Mouse (Mus musculus) kidney, embryonic 14.5 days (tissue): Measurements from ENCODE around the gene 4930404N11Rik. TPM values are rescaled to one million over a fixed set of nuclear protein-coding genes. Genes with fewer than 3 reads are reported as not detected.

Source experiments
- ATAC-seq: fragments of 200-750 bp; cut with Nextera tagmentation; 2 replicates; pipeline ENCODE4 v1.8.0; 2017; ENCODE audit warnings: moderate number of reproducible peaks, mild to moderate bottlenecking, moderate TSS enrichment, moderate library complexity; ENCODE audit not compliant: low FRiP score, low TSS enrichment
- H3K27ac ChIP-seq: fragments of 300-500 bp; sonication (generic); 2 replicates; pipeline ENCODE4 v1.5.1; 2014; ENCODE audit warnings: low read depth, mild to moderate bottlenecking, low read length, moderate library complexity, mixed read lengths
- H3K27me3 ChIP-seq: fragments of 300-500 bp; sonication (generic); 2 replicates; pipeline ENCODE4 v1.6.1; 2014; ENCODE audit warnings: mild to moderate bottlenecking, low read length; ENCODE audit not compliant: control insufficient read depth, insufficient read depth
- H3K36me3 ChIP-seq: fragments of 300-500 bp; sonication (generic); 2 replicates; pipeline ENCODE4 v1.6.1; 2014; ENCODE audit warnings: low read length, mixed read lengths; ENCODE audit not compliant: control insufficient read depth, insufficient read depth
- H3K4me1 ChIP-seq: fragments of 300-500 bp; sonication (generic); 2 replicates; pipeline ENCODE4 v1.6.1; 2014; ENCODE audit warnings: low read length, mixed read lengths; ENCODE audit not compliant: control insufficient read depth, insufficient read depth
- H3K4me2 ChIP-seq: fragments of 300-500 bp; sonication (generic); replicated peaks from 2 replicates; pipeline ENCODE4 v1.6.1; 2014; ENCODE audit warnings: low read depth, mild to moderate bottlenecking, low read length
- H3K4me3 ChIP-seq: fragments of 300-500 bp; sonication (generic); 2 replicates; pipeline ENCODE4 v1.5.1; 2014; ENCODE audit warnings: mild to moderate bottlenecking, low read length
- H3K9ac ChIP-seq: fragments of 300-500 bp; sonication (generic); 2 replicates; pipeline ENCODE4 v1.6.1; 2014; ENCODE audit warnings: low read depth, mild to moderate bottlenecking, low read length, moderate library complexity
- H3K9me3 ChIP-seq: fragments of 300-500 bp; sonication (generic); 2 replicates; pipeline ENCODE4 v1.6.1; 2016; ENCODE audit warnings: low read length; ENCODE audit not compliant: control insufficient read depth
- WGBS: fragments of 180-500 bp; shearing (Covaris S2); extraction: QIAGEN DNeasy Blood & Tissue Kit; methylation state at CpG from one replicate; pipeline ENCODE4 v1.1.7; 2014; 5-methylcytosine and 5-hydroxymethylcytosine counted together
- polyA plus RNA-seq: library from polyadenylated mRNA; unstranded; fragments of >200 nt; fragmentation: Nextera tagmentation; extraction: Ambion mirVana; gene quantifications from 2 replicates; pipeline ENCODE4 v1.2.1, GENCODE M21; 2014

Gene 4930404N11Rik
- polyA plus RNA-seq, 1 experiment from 2014 or later = 0.30 TPM

- peaks cover 21% of the 10 kb centered on the region for H3K4me1 ChIP-seq
- no peak overlapping the region for H3K4me3 ChIP-seq
- H3K36me3 ChIP-seq = peaks cover 13% of the 10 kb centered on the region; the same call in 1 of the 2 replicates
- H3K9ac ChIP-seq = no peak overlapping the region
- H3K4me2 ChIP-seq = no peak overlapping the region
- H3K9me3 ChIP-seq = no peaks in the 10 kb centered on the region
- 71% methylated on average over 4 of the region's 4 CpGs for WGBS
- no peak for ATAC-seq
- H3K27me3 ChIP-seq = peaks cover 22% of the 10 kb centered on the region
- H3K27ac ChIP-seq = no peak overlapping the region
These were observed 20.5 kb downstream of the 4930404N11Rik start for GRCm38 (mm10) chr10:81345162-81345534.

DNA sequence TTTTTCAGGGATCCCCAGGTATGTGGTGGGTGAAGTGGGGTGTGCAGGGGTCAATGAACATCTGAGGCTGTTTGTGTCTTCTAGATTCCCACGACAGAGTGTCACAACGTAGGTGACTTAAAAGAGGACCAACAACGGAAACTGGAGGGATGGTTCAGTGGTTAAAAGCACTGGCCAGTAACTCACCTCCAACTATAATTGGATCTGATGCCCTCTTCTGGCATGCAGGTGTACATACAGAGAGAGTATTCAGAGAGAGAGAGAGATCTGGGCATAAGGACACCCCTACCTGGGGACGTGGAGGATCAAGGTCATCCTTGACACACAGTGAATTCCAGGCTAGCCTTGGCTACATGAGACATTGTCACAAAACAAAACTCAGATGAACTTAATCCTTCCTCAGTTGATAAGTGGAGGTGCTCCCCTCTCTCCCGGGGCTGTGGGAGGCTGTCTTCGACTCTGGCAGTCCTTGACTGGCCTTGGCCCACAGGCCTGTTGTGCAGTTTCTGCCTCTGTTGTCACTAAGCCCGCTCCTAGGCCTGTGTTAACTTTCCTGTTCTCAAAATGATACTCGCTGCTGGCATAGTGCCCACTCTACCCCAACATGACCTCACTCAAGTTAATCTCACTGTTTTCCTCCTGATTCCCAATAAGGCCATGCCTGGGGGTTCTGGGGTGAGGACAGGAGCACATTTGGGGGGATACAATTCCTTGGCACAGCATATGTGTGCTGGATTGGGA is 21.0 kb downstream of the 4930404N11Rik start:
- 49% methylated on average over 8 of the region's 8 CpGs for WGBS
- Histone ChIP-seq H3K9ac (no peak overlapping the region), H3K4me1 (peaks cover 21% of the 10 kb centered on the region), H3K36me3 (peaks cover 13% of the 10 kb centered on the region; the same call in 1 of the 2 replicates), H3K4me2 (no peak overlapping the region), H3K27me3 (peaks cover 22% of the 10 kb centered on the region), H3K27ac (no peak overlapping the region), H3K9me3 (no peaks in the 10 kb centered on the region), H3K4me3 (no peak overlapping the region)
- ATAC-seq = no peak

GRCm38 (mm10) chr10:81342686-81343505 is 22.7 kb downstream of the 4930404N11Rik start, which contains the start of gene Gipc3:
Gene Gipc3 (minus strand): TSS chr10:81343266.
- peaks cover 22% of the 10 kb centered on the region for H3K27me3 ChIP-seq
- ATAC-seq = no peak
- peak within 1 kb of the TSS; percentile 60; the same call in 1 of the 2 replicates for H3K9ac ChIP-seq
- no peak within 1 kb of the TSS for H3K27ac ChIP-seq
- peaks cover 7% of the 10 kb centered on the region; the same call in 1 of the 2 replicates for H3K36me3 ChIP-seq
- H3K4me1 ChIP-seq = peaks cover 17% of the 10 kb centered on the region
- H3K4me3 ChIP-seq = peak within 1 kb of the TSS; percentile 45
- 4% methylated on average over 65 of the region's 67 CpGs for WGBS
- peak within 1 kb of the TSS; percentile 85 for H3K4me2 ChIP-seq
- H3K9me3 ChIP-seq = no peaks in the 10 kb centered on the region

GRCm38 (mm10) chr10:81341333-81341949 is 24.2 kb downstream of the 4930404N11Rik start:
- Histone ChIP-seq H3K4me2 (no peak overlapping the region), H3K27ac (no peak overlapping the region), H3K9me3 (no peaks in the 10 kb centered on the region), H3K27me3 (peaks cover 22% of the 10 kb centered on the region), H3K4me1 (peaks cover 7% of the 10 kb centered on the region; the same call in 1 of the 2 replicates), H3K36me3 (no peaks in the 10 kb centered on the region), H3K4me3 (no peak overlapping the region), H3K9ac (no peak overlapping the region)
- 35% methylated on average over 16 of the region's 16 CpGs for WGBS
- ATAC-seq = no peak

DNA sequence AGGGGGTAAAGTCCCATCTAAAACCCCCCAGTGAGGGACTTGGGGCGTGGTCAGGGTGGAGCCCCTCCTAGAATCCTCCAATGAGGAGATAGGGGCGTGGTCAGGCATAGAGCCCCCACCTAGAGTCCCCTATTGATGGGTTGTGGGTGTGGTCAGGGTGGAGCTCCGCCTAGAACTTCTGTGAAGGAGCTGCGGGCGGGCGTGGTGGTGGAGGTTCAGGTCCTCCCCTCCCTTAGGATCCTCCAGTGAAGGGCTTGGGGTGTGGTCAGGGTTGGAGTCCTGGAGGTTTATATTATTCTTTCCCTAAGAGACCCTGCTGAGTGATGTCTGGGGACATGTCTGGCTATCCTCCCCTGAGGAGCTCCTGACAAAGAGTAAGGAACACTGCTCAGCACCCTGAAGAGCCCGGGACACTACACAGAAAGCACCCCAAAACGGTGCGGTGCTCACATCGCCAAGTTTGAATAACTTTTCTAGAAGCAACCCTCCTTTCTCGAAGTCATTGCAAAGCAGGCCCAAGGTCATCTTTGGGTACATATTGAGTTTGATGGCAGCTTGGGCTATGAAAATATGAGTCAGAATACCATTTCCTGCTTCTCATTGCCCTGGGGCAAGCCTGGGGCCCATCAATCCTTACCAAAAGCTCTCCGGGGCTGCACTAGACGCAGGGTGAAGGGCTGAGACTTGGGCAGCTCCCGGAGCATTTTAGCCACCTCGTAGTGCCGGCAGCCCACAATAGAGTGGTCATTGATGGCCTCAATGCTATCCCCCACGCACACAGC is 24.9 kb downstream of the 4930404N11Rik start:
- no peaks in the 10 kb centered on the region for H3K9me3 ChIP-seq
- H3K4me2 ChIP-seq = no peak overlapping the region
- peaks cover 22% of the 10 kb centered on the region for H3K27me3 ChIP-seq
- no peak overlapping the region for H3K9ac ChIP-seq
- WGBS = 41% methylated on average over 17 of the region's 17 CpGs
- no peak overlapping the region for H3K4me3 ChIP-seq
- ATAC-seq = no peak
- peaks cover 12% of the 10 kb centered on the region; the same call in 1 of the 2 replicates for H3K4me1 ChIP-seq
- no peaks in the 10 kb centered on the region for H3K36me3 ChIP-seq
- H3K27ac ChIP-seq = no peak overlapping the region

- Histone ChIP-seq H3K4me1 (peaks cover 26% of the 10 kb centered on the region), H3K9me3 (no peaks in the 10 kb centered on the region), H3K9ac (no peak overlapping the region), H3K36me3 (no peaks in the 10 kb centered on the region), H3K4me2 (no peak overlapping the region), H3K27me3 (peaks cover 9% of the 10 kb centered on the region), H3K27ac (peak overlapping the region; percentile 52; the same call in 1 of the 2 replicates), H3K4me3 (no peak overlapping the region)
- no peak for ATAC-seq
- 70% methylated on average over 4 of the region's 4 CpGs for WGBS
These were observed 29.1 kb downstream of the 4930404N11Rik start for GRCm38 (mm10) chr10:81336558-81336957.

GRCm38 (mm10) chr10:81335393-81336340 is 29.9 kb downstream of the 4930404N11Rik start:
- Histone ChIP-seq H3K9me3 (no peaks in the 10 kb centered on the region), H3K36me3 (no peaks in the 10 kb centered on the region), H3K27me3 (peaks cover 9% of the 10 kb centered on the region), H3K4me1 (peaks cover 26% of the 10 kb centered on the region), H3K4me3 (no peak overlapping the region), H3K9ac (no peak overlapping the region), H3K27ac (peak overlapping the region; percentile 52), H3K4me2 (no peak overlapping the region; the same call in 1 of the 2 replicates)
- ATAC-seq = peak; percentile 41
- 42% methylated on average over 12 of the region's 19 CpGs for WGBS
